Mouse (Mus musculus) liver, adult (tissue): ENCODE results near the gene 4930512M02Rik.

Experiments
- GATA4 ChIP-seq: IDR thresholded peaks from 2 replicates; pipeline ENCODE4 v1.6.1; 2014; ENCODE audit warnings: mild to moderate bottlenecking, low read length; ENCODE audit not compliant: insufficient replicate concordance

Gene 4930512M02Rik

GRCm38 (mm10) chr11:11546903-11547511 lies 80.6 kb downstream of the 4930512M02Rik start:
- no peak for TF ChIP-seq GATA4

GRCm38 (mm10) chr11:11545948-11546347 lies 81.7 kb downstream of the 4930512M02Rik start:
- TF ChIP-seq GATA4 = no peak
